Mouse (Mus musculus): ENCODE data around the gene Ces2f. TPM values are rescaled to one million over a fixed set of nuclear protein-coding genes. Genes with fewer than 3 reads are reported as not detected.

The Ces2f gene
- not detected for polyA plus RNA-seq (2014; fragmentation: Illumina TruSeq; extraction: RNeasy Lipid Tissue Mini Kit (QIAGEN cat#74804); ENCODE audit: low read depth, low replicate concordance)

GRCm38 (mm10) chr8:104947056-104947455, at the start of gene Ces2f:
Gene Ces2f (plus strand): TSS chr8:104947356.

GRCm38 (mm10) chr8:104925972-104926596, 21.1 kb upstream of the Ces2f start, which contains the start of gene Ces2e:
Gene Ces2e (plus strand): TSS chr8:104926260.

GRCm38 (mm10) chr8:104961537-104961961, 14.4 kb downstream of the Ces2f start, which contains the start of gene Ces2g:
Gene Ces2g (plus strand): TSS chr8:104961718.

GRCm38 (mm10) chr8:105000586-105000985, 53.4 kb downstream of the Ces2f start, which contains the start of gene Ces2h:
Gene Ces2h (plus strand): TSS chr8:105000853.

Other genes with a start within 250 kb of the Ces2f start
- gene Ces2a, start 213.4 kb upstream of the Ces2f start, polyA plus RNA-seq (2014; fragmentation: Illumina TruSeq; extraction: RNeasy Lipid Tissue Mini Kit (QIAGEN cat#74804); ENCODE audit: low read depth, low replicate concordance) = 141 TPM
- gene Ces2b, start 115.8 kb upstream of the Ces2f start, polyA plus RNA-seq (2014; fragmentation: Illumina TruSeq; extraction: RNeasy Lipid Tissue Mini Kit (QIAGEN cat#74804); ENCODE audit: low read depth, low replicate concordance) = 0.42 TPM
- gene Ces2c, start 100.3 kb upstream of the Ces2f start, polyA plus RNA-seq (2014; fragmentation: Illumina TruSeq; extraction: RNeasy Lipid Tissue Mini Kit (QIAGEN cat#74804); ENCODE audit: low read depth, low replicate concordance) = 107 TPM
- 126 TPM for gene Ces2e, start 21.1 kb upstream of the Ces2f start, polyA plus RNA-seq (2014; fragmentation: Illumina TruSeq; extraction: RNeasy Lipid Tissue Mini Kit (QIAGEN cat#74804); ENCODE audit: low read depth, low replicate concordance)
- gene Ces2g, start 14.4 kb downstream of the Ces2f start, polyA plus RNA-seq (2014; fragmentation: Illumina TruSeq; extraction: RNeasy Lipid Tissue Mini Kit (QIAGEN cat#74804); ENCODE audit: low read depth, low replicate concordance) = 57.8 TPM
- gene Ces2h, start 53.5 kb downstream of the Ces2f start, polyA plus RNA-seq (2014; fragmentation: Illumina TruSeq; extraction: RNeasy Lipid Tissue Mini Kit (QIAGEN cat#74804); ENCODE audit: low read depth, low replicate concordance) = 0.26 TPM
- 886 TPM for gene Ces3a, start 101.2 kb downstream of the Ces2f start, polyA plus RNA-seq (2014; fragmentation: Illumina TruSeq; extraction: RNeasy Lipid Tissue Mini Kit (QIAGEN cat#74804); ENCODE audit: low read depth, low replicate concordance)
- gene Ces3b, start 136.4 kb downstream of the Ces2f start, polyA plus RNA-seq (2014; fragmentation: Illumina TruSeq; extraction: RNeasy Lipid Tissue Mini Kit (QIAGEN cat#74804); ENCODE audit: low read depth, low replicate concordance) = 265 TPM
- gene Ces4a, start 184.4 kb downstream of the Ces2f start, polyA plus RNA-seq (2014; fragmentation: Illumina TruSeq; extraction: RNeasy Lipid Tissue Mini Kit (QIAGEN cat#74804); ENCODE audit: low read depth, low replicate concordance) = 0.56 TPM
- 31.0 TPM for gene Cbfb, start 223.3 kb downstream of the Ces2f start, polyA plus RNA-seq (2014; fragmentation: Illumina TruSeq; extraction: RNeasy Lipid Tissue Mini Kit (QIAGEN cat#74804); ENCODE audit: low read depth, low replicate concordance)

Data from liver, adult 10 weeks (tissue).